Mouse (Mus musculus): Measurements from ENCODE around the gene Chchd1. TPM values are rescaled to one million over a fixed set of nuclear protein-coding genes. Genes with fewer than 3 reads are reported as not detected.

Chchd1 gene
- polyA plus RNA-seq, 2 experiments: 131 to 202 TPM

GRCm38 (mm10) chr14:20663601-20664000 lies 39.2 kb upstream of the Chchd1 start:
- no peaks in the 10 kb centered on the region for H3K27me3 ChIP-seq (ENCODE audit: control insufficient read depth, insufficient read depth, low read length)
- H3K36me3 ChIP-seq (ENCODE audit: control insufficient read depth, insufficient read depth, low read length): no peaks in the 10 kb centered on the region
- no peak for TF ChIP-seq POLR2A (IDR thresholded peaks at IDR 0.05; ENCODE audit: borderline replicate concordance, extremely low read depth, insufficient read depth, insufficient read length)
- H3K4me2 ChIP-seq (replicated peaks; ENCODE audit: low read depth, low read length, severe bottlenecking): peak overlapping the region; percentile 17; the same call in 1 of the 2 replicates
- no peaks in the 10 kb centered on the region for H3K9me3 ChIP-seq (ENCODE audit: control insufficient read depth, low read length)
- 64% methylated on average over 2 of the region's 2 CpGs for WGBS
- no peak overlapping the region for H3K9ac ChIP-seq (ENCODE audit: low read depth, low read length, severe bottlenecking)
- no peak for DNase-seq (ENCODE audit: low spot score)
- peak overlapping the region; percentile 15; the same call in 1 of the 2 replicates for H3K4me3 ChIP-seq (replicated peaks; ENCODE audit: low read length)
- peak overlapping the region; percentile 69; the same call in 1 of the 2 replicates for H3K27ac ChIP-seq (replicated peaks; ENCODE audit: low read depth, low read length)
- no peak for ATAC-seq (ENCODE audit: low FRiP score, low read depth)
- peaks cover 26% of the 10 kb centered on the region for H3K4me1 ChIP-seq (ENCODE audit: control insufficient read depth, insufficient read depth, low read length)

- WGBS: 39% methylated on average over 3 of the region's 3 CpGs
- ATAC-seq (ENCODE audit: low FRiP score, low read depth) (peak; percentile 65), DNase-seq (ENCODE audit: low spot score) (peak; percentile 61)
- Histone ChIP-seq H3K36me3 (ENCODE audit: control insufficient read depth, insufficient read depth, low read length) (no peaks in the 10 kb centered on the region), H3K27me3 (ENCODE audit: control insufficient read depth, insufficient read depth, low read length) (no peaks in the 10 kb centered on the region), H3K4me2 (replicated peaks; ENCODE audit: low read depth, low read length, severe bottlenecking) (peak overlapping the region; percentile 17; the same call in 1 of the 2 replicates), H3K27ac (replicated peaks; ENCODE audit: low read depth, low read length) (peak overlapping the region; percentile 69), H3K9me3 (ENCODE audit: control insufficient read depth, low read length) (no peaks in the 10 kb centered on the region), H3K9ac (ENCODE audit: low read depth, low read length, severe bottlenecking) (peak overlapping the region; percentile 37), H3K4me3 (replicated peaks; ENCODE audit: low read length) (peak overlapping the region; percentile 15; the same call in 1 of the 2 replicates), H3K4me1 (ENCODE audit: control insufficient read depth, insufficient read depth, low read length) (peaks cover 26% of the 10 kb centered on the region)
- TF ChIP-seq POLR2A (IDR thresholded peaks at IDR 0.05; ENCODE audit: borderline replicate concordance, extremely low read depth, insufficient read depth, insufficient read length): no peak
These were observed 38.4 kb upstream of the Chchd1 start for GRCm38 (mm10) chr14:20664436-20664835.

GRCm38 (mm10) chr14:20667469-20667868 lies 35.3 kb upstream of the Chchd1 start:
- H3K4me3 ChIP-seq (replicated peaks; ENCODE audit: low read length): no peak overlapping the region
- no peak for DNase-seq (ENCODE audit: low spot score)
- no peak overlapping the region for H3K27ac ChIP-seq (replicated peaks; ENCODE audit: low read depth, low read length)
- no peak overlapping the region for H3K4me2 ChIP-seq (replicated peaks; ENCODE audit: low read depth, low read length, severe bottlenecking)
- no peaks in the 10 kb centered on the region for H3K27me3 ChIP-seq (ENCODE audit: control insufficient read depth, insufficient read depth, low read length)
- H3K9ac ChIP-seq (ENCODE audit: low read depth, low read length, severe bottlenecking): no peak overlapping the region
- 82% methylated on average over 1 of the region's 1 CpGs for WGBS
- peaks cover 14% of the 10 kb centered on the region for H3K4me1 ChIP-seq (ENCODE audit: control insufficient read depth, insufficient read depth, low read length)
- no peak for TF ChIP-seq POLR2A (IDR thresholded peaks at IDR 0.05; ENCODE audit: borderline replicate concordance, extremely low read depth, insufficient read depth, insufficient read length)
- H3K36me3 ChIP-seq (ENCODE audit: control insufficient read depth, insufficient read depth, low read length): no peaks in the 10 kb centered on the region
- H3K9me3 ChIP-seq (ENCODE audit: control insufficient read depth, low read length): no peaks in the 10 kb centered on the region
- no peak for ATAC-seq (ENCODE audit: low FRiP score, low read depth)

GRCm38 (mm10) chr14:20668154-20668810 lies 34.5 kb upstream of the Chchd1 start, which contains the start of gene Synpo2l:
TSS of gene Synpo2l (minus strand) at chr14:20668354.
- Histone ChIP-seq H3K27ac (replicated peaks; ENCODE audit: low read depth, low read length) (no peak within 1 kb of the TSS), H3K27me3 (ENCODE audit: control insufficient read depth, insufficient read depth, low read length) (no peaks in the 10 kb centered on the region), H3K4me3 (replicated peaks; ENCODE audit: low read length) (no peak within 1 kb of the TSS), H3K4me2 (replicated peaks; ENCODE audit: low read depth, low read length, severe bottlenecking) (no peak within 1 kb of the TSS), H3K4me1 (ENCODE audit: control insufficient read depth, insufficient read depth, low read length) (peaks cover 14% of the 10 kb centered on the region), H3K36me3 (ENCODE audit: control insufficient read depth, insufficient read depth, low read length) (no peaks in the 10 kb centered on the region), H3K9ac (ENCODE audit: low read depth, low read length, severe bottlenecking) (no peak within 1 kb of the TSS), H3K9me3 (ENCODE audit: control insufficient read depth, low read length) (no peaks in the 10 kb centered on the region)
- no peak for TF ChIP-seq POLR2A (IDR thresholded peaks at IDR 0.05; ENCODE audit: borderline replicate concordance, extremely low read depth, insufficient read depth, insufficient read length)
- WGBS: 83% methylated on average over 8 of the region's 8 CpGs
- no peak for ATAC-seq (ENCODE audit: low FRiP score, low read depth)
- DNase-seq (ENCODE audit: low spot score): no peak

- Histone ChIP-seq H3K9me3 (ENCODE audit: control insufficient read depth, low read length) (no peaks in the 10 kb centered on the region), H3K27me3 (ENCODE audit: control insufficient read depth, insufficient read depth, low read length) (no peaks in the 10 kb centered on the region), H3K4me3 (replicated peaks; ENCODE audit: low read length) (0 out of 2 replicates have a peak overlapping the region, but pooled peaks have one; percentile 3), H3K4me1 (ENCODE audit: control insufficient read depth, insufficient read depth, low read length) (peaks cover 12% of the 10 kb centered on the region), H3K9ac (ENCODE audit: low read depth, low read length, severe bottlenecking) (no peak overlapping the region), H3K4me2 (replicated peaks; ENCODE audit: low read depth, low read length, severe bottlenecking) (peak overlapping the region; percentile 86; the same call in 1 of the 2 replicates), H3K27ac (replicated peaks; ENCODE audit: low read depth, low read length) (no peak overlapping the region), H3K36me3 (ENCODE audit: control insufficient read depth, insufficient read depth, low read length) (peaks cover 24% of the 10 kb centered on the region)
- ATAC-seq (ENCODE audit: low FRiP score, low read depth) (no peak), DNase-seq (ENCODE audit: low spot score) (no peak)
- WGBS: 91% methylated on average over 2 of the region's 2 CpGs
- no peak for TF ChIP-seq POLR2A (IDR thresholded peaks at IDR 0.05; ENCODE audit: borderline replicate concordance, extremely low read depth, insufficient read depth, insufficient read length)
These were observed 29.8 kb upstream of the Chchd1 start for GRCm38 (mm10) chr14:20672990-20673389.
